9 mouse cellular contexts compared by ENCODE assay signal in genomic region chr7:143473347-143474101, GRCm38 (mm10). TPM values are rescaled to one million over a fixed set of nuclear protein-coding genes. Genes with fewer than 3 reads are reported as not detected.
DNase-seq lines count a peak whose midpoint lies in the region; ATAC-seq and TF ChIP-seq lines count a peak whose summit lies in the region.
"Had no signal": no experiment of that assay in that cellular context is flagged by ENCODE, and none has a peak within 500 bp of the region (broad histone marks: within the 10 kb centered on the region; RNA-seq: fewer than 3 reads in every experiment).

Gene Slc22a18, plus strand, starts transcription at chr7:143473736.

- no peak for TF ChIP-seq CTCF in G1E (IDR thresholded peaks at IDR 0.05; ENCODE audit: low read depth, low read length)

- peaks cover 24% of the 10 kb centered on the region for H3K4me1 ChIP-seq in G1E (ENCODE audit: insufficient read depth, low read depth, low read length)

- H3K4me3 ChIP-seq in G1E (ENCODE audit: low read depth, low read length): peak within 1 kb of the TSS; percentile 53; the same call in 1 of the 2 replicates

- DNase-seq in G1E (ENCODE audit: low spot score) (peak; percentile 73), adipocyte (ENCODE audit: low spot score) (no peak)
- DNase-seq in heart, adult 8-10 months (ENCODE audit: low spot score): peak; percentile 59
- DNase-seq in kidney, postnatal 14 days: peak; percentile 60
- DNase-seq in lung, postnatal 25 days (ENCODE audit: low spot score): peak; percentile 68
- DNase-seq in right cerebral cortex, postnatal 4 days: no peak
- no peak for DNase-seq in cerebellum, adult 9-11 months
- DNase-seq in ovary, postnatal 14 days (ENCODE audit: low spot score): no peak
- DNase-seq: adrenal gland, postnatal 25 days had no signal

- no peaks in the 10 kb centered on the region for H3K9me3 ChIP-seq in G1E (replicated peaks)

- ATAC-seq in G1E (ENCODE audit: extremely low read depth, insufficient number of reproducible peaks, low FRiP score, poor library complexity, severe bottlenecking): peak; percentile 69

- no peaks in the 10 kb centered on the region for H3K36me3 ChIP-seq in G1E (replicated peaks)

- H3K27me3 ChIP-seq in G1E (ENCODE audit: insufficient read depth, low read length): peaks cover 60% of the 10 kb centered on the region

RNA-seq across cellular contexts. Expression of gene Slc22a18, which starts in this region (rescaled TPM):
- total RNA-seq in G1E (2014; fragmentation: Nextera tagmentation) (2.6 and 2.9 TPM in 2 replicates), G1E (2017) (3.9 and 5.0 TPM in 2 replicates)
- 2.4 and 3.4 TPM in 2 replicates for polyA plus RNA-seq in G1E (2012)
- total RNA-seq in heart, adult 8-10 months (2022): under 1 TPM; 0.52 to 0.85 (median 0.54) TPM

Comparison
In these comparisons a context has a peak if more than half of its experiments do, and no peak if none do; other contexts are left out.
1. Peak in DNase-seq in heart, adult 8-10 months; RNA of the gene not detected or under 1 TPM.
2. DNase-seq: peak in G1E (single experiment), kidney, postnatal 14 days (single experiment) and lung, postnatal 25 days (single experiment); none in adipocyte (single experiment), right cerebral cortex, postnatal 4 days (single experiment), cerebellum, adult 9-11 months (single experiment) and ovary, postnatal 14 days (single experiment).